Mouse (Mus musculus) lung, postnatal 0 days (tissue): ENCODE data around the gene Leng8.

Experiments used
- CTCF ChIP-seq: IDR thresholded peaks from 2 replicates; pipeline ENCODE4 v1.5.1; 2016; ENCODE audit warnings: antibody characterized with exemption, mild to moderate bottlenecking
- EP300 ChIP-seq: IDR thresholded peaks from 2 replicates; pipeline ENCODE4 v1.6.1; 2016; ENCODE audit warnings: antibody characterized with exemption, mild to moderate bottlenecking, control low read depth

DNA sequence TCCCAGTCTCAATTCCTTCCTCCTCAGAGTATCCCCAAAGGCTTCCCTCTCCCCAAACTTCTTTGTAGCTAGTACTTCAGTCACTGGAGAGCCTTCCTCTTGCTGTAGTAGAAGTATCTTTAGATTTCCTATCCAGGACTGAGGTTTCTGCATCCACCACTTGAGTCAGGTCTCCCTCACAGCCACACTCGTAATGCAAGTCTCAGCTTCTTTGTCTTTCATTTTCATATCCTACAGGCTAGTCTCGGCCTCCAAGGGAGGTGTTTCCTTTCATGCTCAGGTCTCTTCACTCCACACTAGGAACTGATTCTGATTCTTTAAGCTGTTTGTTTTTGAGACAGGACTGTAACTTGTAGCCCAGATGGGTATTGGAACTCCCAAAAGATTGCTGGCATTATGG is 1.3 kb downstream of the Leng8 start:
- no peak for TF ChIP-seq CTCF
- TF ChIP-seq EP300 = no peak
